Mouse (Mus musculus): Measurements from ENCODE around the gene Tbata.

The Tbata gene

DNA sequence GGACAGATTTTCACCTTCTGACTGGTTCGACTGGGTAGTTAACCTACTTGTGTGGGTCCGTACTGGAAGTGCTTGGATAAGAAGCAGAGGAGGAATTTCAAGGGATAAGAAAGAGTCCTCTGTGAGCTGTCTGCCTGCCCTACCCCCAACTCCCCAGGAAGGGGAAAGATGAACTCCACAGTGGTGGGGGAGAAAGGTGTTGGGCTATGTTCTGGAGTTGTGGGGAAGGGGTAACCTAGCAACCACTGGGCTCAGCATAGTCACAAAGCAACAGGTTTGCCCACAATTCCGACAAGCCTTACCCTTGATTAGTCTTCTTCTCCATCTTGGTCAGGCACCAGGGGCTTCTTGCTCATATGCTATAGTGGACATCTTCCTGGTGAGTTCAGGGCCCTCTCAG, at the start of gene Tbata:
Tbata (plus strand) TSS at position 301 of the 400 bp plus-strand sequence.
- no peaks in the 10 kb centered on the region for H3K9me3 ChIP-seq (ENCODE audit: low read length)
- H3K36me3 ChIP-seq (ENCODE audit: insufficient read depth, low read length) = no peaks in the 10 kb centered on the region
- H3K4me3 ChIP-seq (replicated peaks; ENCODE audit: low read length) = no peak within 1 kb of the TSS
- peaks cover 46% of the 10 kb centered on the region for H3K27me3 ChIP-seq (ENCODE audit: insufficient read depth, low read length)
- H3K4me1 ChIP-seq (replicated peaks; ENCODE audit: low read depth, low read length) = peaks cover 27% of the 10 kb centered on the region
- TF ChIP-seq NANOG (IDR thresholded peaks at IDR 0.05; ENCODE audit: borderline replicate concordance, low read length) (no peak), CTCF (conservative IDR thresholded peaks at IDR 0.05; ENCODE audit: low read length) (no peak), POU5F1 (IDR thresholded peaks at IDR 0.05; ENCODE audit: borderline replicate concordance, low read length) (no peak)

DNA sequence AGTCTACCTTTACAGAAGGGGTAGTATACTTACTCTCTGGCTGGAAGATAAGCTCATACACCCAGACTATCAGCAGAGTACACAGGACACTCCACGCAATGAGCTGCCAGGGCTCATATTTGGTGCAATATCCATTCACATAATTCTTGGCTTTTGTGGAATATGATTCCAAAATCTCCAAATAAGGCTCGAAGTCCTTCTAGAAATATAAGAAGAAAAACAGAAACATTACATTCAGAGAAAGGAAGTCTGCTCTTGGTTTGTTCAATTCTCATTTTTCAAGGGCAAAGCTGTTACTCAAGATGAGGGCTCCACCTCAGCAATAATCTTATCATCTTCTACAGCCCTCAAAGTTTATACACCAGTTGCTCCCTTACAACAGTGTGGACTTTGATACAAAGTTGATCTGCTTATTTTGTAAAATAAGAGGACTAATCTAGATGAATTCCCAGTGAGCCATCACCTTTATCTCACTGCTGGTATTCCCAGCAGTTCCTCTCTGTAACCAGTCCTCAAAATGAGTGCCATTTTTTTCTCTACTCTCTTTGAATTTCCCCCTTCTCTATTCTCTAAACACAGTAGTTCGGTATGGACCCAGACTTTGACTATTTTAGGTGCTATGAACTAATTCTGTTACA, 48.4 kb upstream of the Tbata start:
- no peaks in the 10 kb centered on the region for H3K27me3 ChIP-seq (ENCODE audit: insufficient read depth, low read length)
- H3K36me3 ChIP-seq (ENCODE audit: insufficient read depth, low read length) = peaks cover 29% of the 10 kb centered on the region
- no peak overlapping the region for H3K4me3 ChIP-seq (replicated peaks; ENCODE audit: low read length)
- TF ChIP-seq NANOG (IDR thresholded peaks at IDR 0.05; ENCODE audit: borderline replicate concordance, low read length) (no peak), POU5F1 (IDR thresholded peaks at IDR 0.05; ENCODE audit: borderline replicate concordance, low read length) (no peak), CTCF (conservative IDR thresholded peaks at IDR 0.05; ENCODE audit: low read length) (no peak)
- no peaks in the 10 kb centered on the region for H3K4me1 ChIP-seq (replicated peaks; ENCODE audit: low read depth, low read length)
- no peaks in the 10 kb centered on the region for H3K9me3 ChIP-seq (ENCODE audit: low read length)

DNA sequence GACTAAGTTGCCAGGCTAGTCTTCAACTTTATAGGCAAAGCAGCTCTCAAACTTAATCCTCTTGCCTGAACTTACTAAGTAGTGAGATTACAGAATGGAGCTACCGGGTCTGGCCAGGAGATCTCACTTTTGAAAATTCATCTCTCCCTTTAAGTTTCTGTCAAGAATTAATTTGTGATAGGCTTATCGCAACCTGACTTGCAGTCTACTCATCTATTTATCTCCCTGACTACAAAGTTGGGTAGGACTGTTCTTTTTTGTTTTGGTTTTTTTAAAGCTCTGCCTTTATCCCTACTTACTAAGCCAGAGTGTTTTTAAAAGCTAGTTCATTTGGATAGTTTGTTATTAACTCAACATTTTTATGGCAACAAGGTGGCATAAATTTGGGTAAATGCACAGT, 47.3 kb upstream of the Tbata start:
- Histone ChIP-seq H3K9me3 (ENCODE audit: low read length) (no peaks in the 10 kb centered on the region), H3K4me3 (replicated peaks; ENCODE audit: low read length) (no peak overlapping the region), H3K27me3 (ENCODE audit: insufficient read depth, low read length) (no peaks in the 10 kb centered on the region), H3K36me3 (ENCODE audit: insufficient read depth, low read length) (peaks cover 20% of the 10 kb centered on the region), H3K4me1 (replicated peaks; ENCODE audit: low read depth, low read length) (no peaks in the 10 kb centered on the region)
- no peak for TF ChIP-seq NANOG (IDR thresholded peaks at IDR 0.05; ENCODE audit: borderline replicate concordance, low read length)
- TF ChIP-seq POU5F1 (IDR thresholded peaks at IDR 0.05; ENCODE audit: borderline replicate concordance, low read length) = no peak
- no peak for TF ChIP-seq CTCF (conservative IDR thresholded peaks at IDR 0.05; ENCODE audit: low read length)

DNA sequence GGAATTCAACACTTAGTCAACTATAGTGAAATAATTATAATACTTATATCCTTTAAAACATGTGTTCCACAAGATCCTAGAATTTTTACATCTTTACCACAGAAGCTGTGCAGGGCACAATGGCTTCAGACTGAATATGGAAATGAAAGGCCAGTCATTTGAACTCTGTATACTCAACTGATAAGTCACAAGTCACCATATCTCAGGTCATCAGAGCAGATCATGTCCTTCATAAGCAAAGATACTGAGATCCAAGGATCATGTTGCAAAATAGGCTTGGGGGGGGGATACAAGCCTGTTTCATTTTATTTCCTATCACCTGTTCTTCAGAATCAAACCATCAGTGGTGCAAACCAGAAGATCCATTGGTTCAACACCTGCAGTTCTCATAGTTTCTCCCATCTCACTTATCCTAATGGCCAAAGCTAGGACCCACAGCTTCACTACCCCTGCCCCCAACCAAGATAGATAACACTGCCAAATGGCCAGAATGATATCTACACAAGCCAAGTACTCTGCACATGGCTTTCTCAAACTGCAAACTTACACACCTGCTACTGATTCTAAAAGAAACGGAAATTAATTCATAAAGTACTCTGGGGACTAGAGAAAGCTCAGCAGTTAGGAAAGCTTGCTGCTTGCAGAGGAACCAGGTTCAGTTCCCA, 42.9 kb upstream of the Tbata start:
- H3K4me1 ChIP-seq (replicated peaks; ENCODE audit: low read depth, low read length) = peaks cover 12% of the 10 kb centered on the region
- no peaks in the 10 kb centered on the region for H3K9me3 ChIP-seq (ENCODE audit: low read length)
- no peak overlapping the region for H3K4me3 ChIP-seq (replicated peaks; ENCODE audit: low read length)
- TF ChIP-seq CTCF (conservative IDR thresholded peaks at IDR 0.05; ENCODE audit: low read length) (no peak), NANOG (IDR thresholded peaks at IDR 0.05; ENCODE audit: borderline replicate concordance, low read length) (no peak)
- H3K27me3 ChIP-seq (ENCODE audit: insufficient read depth, low read length) = no peaks in the 10 kb centered on the region
- H3K36me3 ChIP-seq (ENCODE audit: insufficient read depth, low read length) = no peaks in the 10 kb centered on the region

DNA sequence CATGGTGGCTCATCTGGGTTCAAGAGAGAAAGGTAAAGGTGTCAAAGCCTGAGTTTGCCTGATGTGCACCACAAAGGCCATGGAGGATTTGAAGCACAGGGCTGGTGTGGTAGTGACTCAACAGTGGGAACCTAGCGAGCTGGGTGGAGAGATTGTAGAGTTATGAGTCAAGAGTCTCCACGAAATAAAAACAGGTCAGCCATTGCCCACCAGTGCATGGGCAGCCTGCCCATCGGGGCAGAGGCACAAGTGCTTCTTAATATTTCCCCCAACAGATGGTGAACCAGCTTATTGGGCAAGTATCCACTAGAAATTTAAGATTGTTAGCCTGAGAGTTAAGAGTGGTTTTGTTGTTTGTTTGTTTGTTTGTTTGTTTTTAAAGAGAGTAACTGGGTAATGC, 40.8 kb upstream of the Tbata start:
- Histone ChIP-seq H3K36me3 (ENCODE audit: insufficient read depth, low read length) (no peaks in the 10 kb centered on the region), H3K4me1 (replicated peaks; ENCODE audit: low read depth, low read length) (peaks cover 31% of the 10 kb centered on the region), H3K9me3 (ENCODE audit: low read length) (no peaks in the 10 kb centered on the region), H3K4me3 (replicated peaks; ENCODE audit: low read length) (no peak overlapping the region), H3K27me3 (ENCODE audit: insufficient read depth, low read length) (no peaks in the 10 kb centered on the region)
- TF ChIP-seq CTCF (conservative IDR thresholded peaks at IDR 0.05; ENCODE audit: low read length) (no peak), NANOG (IDR thresholded peaks at IDR 0.05; ENCODE audit: borderline replicate concordance, low read length) (no peak), POU5F1 (IDR thresholded peaks at IDR 0.05; ENCODE audit: borderline replicate concordance, low read length) (no peak)

DNA sequence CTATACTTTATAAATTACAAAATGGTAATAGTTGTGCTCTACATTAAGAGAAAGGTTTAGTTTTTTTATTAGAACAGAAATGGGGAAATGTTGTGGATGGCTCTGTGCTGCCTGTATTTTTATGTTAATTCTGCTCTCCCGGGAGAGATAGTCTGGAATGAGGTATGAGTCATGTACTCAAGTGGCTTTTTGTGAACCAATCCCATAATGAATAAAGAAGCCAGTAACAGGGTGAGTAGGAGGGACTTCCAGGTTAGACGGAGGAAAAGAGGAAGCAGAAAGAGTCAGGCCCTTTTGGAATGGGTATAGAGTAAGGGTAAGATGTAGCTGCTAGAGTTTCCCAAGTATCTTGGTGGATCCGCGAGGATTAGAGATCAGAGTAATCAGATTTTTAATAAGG, 37.7 kb upstream of the Tbata start:
- no peak for TF ChIP-seq CTCF (conservative IDR thresholded peaks at IDR 0.05; ENCODE audit: low read length)
- no peak for TF ChIP-seq POU5F1 (IDR thresholded peaks at IDR 0.05; ENCODE audit: borderline replicate concordance, low read length)
- no peak for TF ChIP-seq NANOG (IDR thresholded peaks at IDR 0.05; ENCODE audit: borderline replicate concordance, low read length)

DNA sequence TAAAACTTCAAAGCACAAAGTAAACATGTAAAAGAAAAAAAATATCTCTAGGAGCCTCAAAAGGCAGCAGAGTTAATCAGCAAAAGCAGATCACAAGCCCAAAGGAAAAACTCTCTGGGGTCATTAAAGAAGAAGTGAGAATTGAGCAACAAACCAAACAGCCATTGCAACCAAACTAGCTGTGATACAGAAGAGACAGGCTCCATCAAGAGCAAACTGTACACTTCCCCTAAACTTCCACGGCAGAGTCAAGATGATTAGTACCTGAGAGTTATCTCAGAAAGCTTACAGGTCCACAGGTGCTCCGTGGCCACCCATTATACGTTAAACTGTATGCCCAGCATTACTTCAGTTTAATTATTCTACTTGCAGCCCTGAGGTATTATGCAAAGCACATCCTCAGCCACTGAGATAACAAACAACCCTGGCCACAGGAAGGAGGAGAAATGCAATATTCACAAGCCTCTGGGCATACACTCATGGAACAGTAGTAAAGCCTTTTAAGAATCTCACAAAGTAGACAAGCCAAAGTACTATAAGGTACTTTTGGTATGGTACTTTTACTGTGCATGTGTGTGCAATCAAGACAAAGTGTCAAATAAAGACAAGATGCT, 36.4 kb upstream of the Tbata start:
- Histone ChIP-seq H3K9me3 (ENCODE audit: low read length) (no peaks in the 10 kb centered on the region), H3K27me3 (ENCODE audit: insufficient read depth, low read length) (no peaks in the 10 kb centered on the region), H3K4me1 (replicated peaks; ENCODE audit: low read depth, low read length) (peaks cover 35% of the 10 kb centered on the region), H3K36me3 (ENCODE audit: insufficient read depth, low read length) (peaks cover 5% of the 10 kb centered on the region; the same call in 1 of the 2 replicates), H3K4me3 (replicated peaks; ENCODE audit: low read length) (no peak overlapping the region)
- TF ChIP-seq CTCF (conservative IDR thresholded peaks at IDR 0.05; ENCODE audit: low read length) = no peak
- TF ChIP-seq POU5F1 (IDR thresholded peaks at IDR 0.05; ENCODE audit: borderline replicate concordance, low read length) = no peak

More for the DNA sequence above, 37.7 kb upstream of the Tbata start:
- no peaks in the 10 kb centered on the region for H3K36me3 ChIP-seq (ENCODE audit: insufficient read depth, low read length)
- H3K4me3 ChIP-seq (replicated peaks; ENCODE audit: low read length) = no peak overlapping the region
- H3K9me3 ChIP-seq (ENCODE audit: low read length) = no peaks in the 10 kb centered on the region
- peaks cover 31% of the 10 kb centered on the region for H3K4me1 ChIP-seq (replicated peaks; ENCODE audit: low read depth, low read length)
- H3K27me3 ChIP-seq (ENCODE audit: insufficient read depth, low read length) = no peaks in the 10 kb centered on the region

DNA sequence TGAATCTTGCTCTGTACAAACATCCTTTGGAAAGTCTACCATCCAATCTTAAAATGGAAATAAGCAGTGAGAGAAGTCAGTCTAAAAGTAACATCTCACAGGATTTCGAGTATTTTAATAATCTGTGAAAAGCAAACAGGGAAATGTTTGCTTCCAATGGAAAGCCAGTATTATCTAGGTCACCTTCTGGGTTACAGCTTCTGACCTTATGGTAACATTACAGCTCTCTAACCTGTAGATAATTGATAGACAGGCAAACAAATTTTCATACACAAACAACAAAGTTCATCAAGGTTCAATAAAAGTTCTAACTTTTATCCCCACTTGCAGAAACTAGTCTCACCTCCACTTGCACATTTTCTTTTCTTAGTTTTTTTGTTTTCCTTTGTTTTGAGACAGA, 34.2 kb upstream of the Tbata start:
- no peaks in the 10 kb centered on the region for H3K27me3 ChIP-seq (ENCODE audit: insufficient read depth, low read length)
- H3K4me3 ChIP-seq (replicated peaks; ENCODE audit: low read length) = no peak overlapping the region
- TF ChIP-seq NANOG (IDR thresholded peaks at IDR 0.05; ENCODE audit: borderline replicate concordance, low read length) = no peak
- TF ChIP-seq CTCF (conservative IDR thresholded peaks at IDR 0.05; ENCODE audit: low read length) = no peak
- TF ChIP-seq POU5F1 (IDR thresholded peaks at IDR 0.05; ENCODE audit: borderline replicate concordance, low read length) = no peak
- H3K36me3 ChIP-seq (ENCODE audit: insufficient read depth, low read length) = peaks cover 16% of the 10 kb centered on the region; the same call in 1 of the 2 replicates
- H3K4me1 ChIP-seq (replicated peaks; ENCODE audit: low read depth, low read length) = peaks cover 27% of the 10 kb centered on the region
- H3K9me3 ChIP-seq (ENCODE audit: low read length) = no peaks in the 10 kb centered on the region

All from E14TG2a.4 (cell line).